Mouse (Mus musculus) G1E (cell line): ENCODE data around the gene Cib3.

ENCODE experiments used
- CTCF ChIP-seq: IDR thresholded peaks from 2 replicates; pipeline ENCODE4 v1.5.1; 2012; ENCODE audit warnings: low read depth, low read length, inconsistent platforms, mixed read lengths
- GATA1 ChIP-seq: IDR thresholded peaks from 2 replicates; pipeline ENCODE4 v1.6.1; 2012; ENCODE audit warnings: borderline replicate concordance, low read length, inconsistent platforms, mixed read lengths
- GATA2 ChIP-seq: IDR thresholded peaks from 2 replicates; pipeline ENCODE4 v1.6.1; 2012; ENCODE audit warnings: low read depth, low read length, inconsistent platforms, borderline replicate concordance
- POLR2AphosphoS5 ChIP-seq: IDR thresholded peaks from 2 replicates; pipeline ENCODE4 v1.6.1; 2012; ENCODE audit warnings: low read depth, low read length, inconsistent platforms; ENCODE audit not compliant: insufficient replicate concordance
- TAL1 ChIP-seq: conservative IDR thresholded peaks from 2 replicates; pipeline ENCODE4 v1.6.1; 2012; ENCODE audit warnings: low read depth, low read length, inconsistent platforms, mixed read lengths

- TF ChIP-seq GATA1 (no peak), CTCF (no peak), TAL1 (no peak), POLR2AphosphoS5 (no peak), GATA2 (no peak)
Observed at GRCm38 (mm10) chr8:72215871-72216270, 3.2 kb upstream of the Cib3 start.
